Mouse (Mus musculus) cortical plate, adult 2 months (tissue): Measurements from ENCODE around the gene Tarbp1.

Experiments used
- CTCF ChIP-seq: fragments of 200-500 bp; IDR thresholded peaks from 2 replicates; pipeline ENCODE4 v1.5.1; 2011; ENCODE audit warnings: mild to moderate bottlenecking, control low read depth, low read length; ENCODE audit not compliant: insufficient read depth; ENCODE audit errors: extremely low read depth
- POLR2A ChIP-seq: fragments of 200-500 bp; IDR thresholded peaks from 2 replicates; pipeline ENCODE4 v1.6.1; 2011; ENCODE audit warnings: mild to moderate bottlenecking, low read length, control low read depth; ENCODE audit not compliant: insufficient read depth; ENCODE audit errors: extremely low read depth

GRCm38 (mm10) chr8:126519447-126519975 lies 44.6 kb upstream of the Tarbp1 start:
- no peak for TF ChIP-seq CTCF
- TF ChIP-seq POLR2A = no peak
